Mouse (Mus musculus): ENCODE results near the gene 4921509C19Rik.
"Not testable (repeated sequence)": the region's sequence is repeated elsewhere in the genome, so short reads cannot be mapped to it uniquely, and the experiment has no call there.

4921509C19Rik gene

DNA sequence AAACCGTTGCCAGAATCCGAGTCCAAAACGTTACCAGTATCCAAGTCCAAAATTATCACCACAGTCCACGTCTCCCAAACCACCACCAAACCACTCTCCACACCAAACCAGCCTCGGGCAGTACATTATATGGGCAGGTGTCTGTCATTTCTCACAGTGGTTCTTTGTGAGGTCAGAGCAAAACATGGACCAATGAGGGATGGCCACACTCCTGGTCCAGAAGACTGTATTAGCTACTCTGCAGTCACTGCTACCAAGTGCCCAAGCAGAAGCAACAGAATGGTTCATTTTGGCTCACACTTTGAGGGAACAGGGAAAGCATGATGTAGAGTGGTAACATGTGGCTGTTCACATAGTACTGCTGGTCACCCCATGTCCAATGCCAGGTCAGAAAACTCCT, at the start of gene 4921509C19Rik:
TSS of gene 4921509C19Rik (minus strand) at position 101 of the 400 bp plus-strand sequence.
- DNase-seq = not testable (repeated sequence)

DNA sequence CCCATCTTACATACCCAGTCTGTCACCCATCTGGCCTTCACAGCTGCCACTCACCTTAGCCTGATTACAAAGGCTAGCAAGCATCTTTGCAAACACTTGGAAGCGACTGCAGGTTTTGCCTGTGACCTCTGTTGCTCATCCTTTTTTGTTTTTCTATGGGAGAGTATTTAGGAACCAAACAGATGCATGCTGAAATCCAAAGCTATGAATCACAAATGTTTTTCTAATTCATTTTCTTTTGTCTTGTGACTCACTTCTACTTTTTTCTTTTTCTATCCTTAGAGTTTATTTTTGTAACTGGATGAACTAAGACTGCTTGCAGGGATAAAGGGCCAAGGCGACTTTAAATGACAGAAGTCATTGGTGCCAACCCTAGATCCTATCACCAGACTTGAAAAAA, 49.6 kb upstream of the 4921509C19Rik start:
- DNase-seq = no peak

DNA sequence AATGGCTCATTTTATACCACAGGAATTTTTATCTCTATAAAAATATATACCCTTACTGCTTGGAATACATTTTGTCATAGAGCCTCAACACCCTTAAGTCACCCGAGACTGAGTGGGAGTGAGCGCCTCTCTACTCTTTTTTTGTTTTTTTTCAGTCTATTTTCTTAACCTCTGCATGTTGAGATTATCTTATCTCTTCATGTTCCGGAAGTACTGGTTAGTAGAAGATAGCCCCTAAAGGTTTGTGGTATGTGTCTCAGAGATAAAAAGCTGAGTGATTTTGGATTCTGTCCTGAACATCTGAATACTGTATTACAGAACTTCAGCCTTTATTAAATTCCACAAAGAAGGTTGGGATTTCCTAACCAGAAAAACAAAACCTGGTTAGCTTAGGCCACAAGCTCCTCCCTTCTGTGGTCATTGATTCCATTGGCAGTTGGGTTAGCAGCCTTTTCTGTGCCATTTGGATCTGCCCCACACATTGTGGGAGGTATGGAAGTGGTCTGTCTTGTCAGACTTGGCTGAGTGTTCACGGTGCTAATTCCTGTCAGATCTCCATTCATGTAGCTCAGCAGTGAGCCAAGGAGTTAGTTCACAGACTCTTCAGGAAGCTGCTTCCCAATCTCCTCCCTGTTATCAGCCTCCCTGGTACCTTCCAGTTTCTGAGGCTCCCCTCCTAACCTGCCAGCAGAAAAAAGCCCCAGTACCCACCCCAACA, 48.5 kb upstream of the 4921509C19Rik start:
- DNase-seq = peak; percentile 31 to 46

DNA sequence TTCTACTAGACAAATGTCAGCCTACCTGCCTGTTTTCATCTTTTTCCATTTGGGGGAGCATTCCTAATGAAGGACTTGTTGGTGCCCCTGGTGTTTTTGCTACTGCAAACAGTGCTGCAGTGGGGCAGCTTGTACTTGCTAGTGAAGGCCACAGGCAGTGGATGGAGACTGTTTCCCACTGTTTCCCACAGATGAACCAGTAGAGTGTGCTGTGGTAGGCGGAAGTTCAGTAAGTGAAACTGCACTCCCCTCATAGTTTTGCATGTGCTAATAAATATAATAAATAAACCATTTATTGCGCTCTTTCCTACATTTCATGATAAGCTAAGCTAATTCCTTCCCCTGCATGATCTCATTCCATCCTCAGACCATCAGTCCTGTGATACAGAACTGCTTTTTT, 43.0 kb upstream of the 4921509C19Rik start:
- no peak for DNase-seq

DNA sequence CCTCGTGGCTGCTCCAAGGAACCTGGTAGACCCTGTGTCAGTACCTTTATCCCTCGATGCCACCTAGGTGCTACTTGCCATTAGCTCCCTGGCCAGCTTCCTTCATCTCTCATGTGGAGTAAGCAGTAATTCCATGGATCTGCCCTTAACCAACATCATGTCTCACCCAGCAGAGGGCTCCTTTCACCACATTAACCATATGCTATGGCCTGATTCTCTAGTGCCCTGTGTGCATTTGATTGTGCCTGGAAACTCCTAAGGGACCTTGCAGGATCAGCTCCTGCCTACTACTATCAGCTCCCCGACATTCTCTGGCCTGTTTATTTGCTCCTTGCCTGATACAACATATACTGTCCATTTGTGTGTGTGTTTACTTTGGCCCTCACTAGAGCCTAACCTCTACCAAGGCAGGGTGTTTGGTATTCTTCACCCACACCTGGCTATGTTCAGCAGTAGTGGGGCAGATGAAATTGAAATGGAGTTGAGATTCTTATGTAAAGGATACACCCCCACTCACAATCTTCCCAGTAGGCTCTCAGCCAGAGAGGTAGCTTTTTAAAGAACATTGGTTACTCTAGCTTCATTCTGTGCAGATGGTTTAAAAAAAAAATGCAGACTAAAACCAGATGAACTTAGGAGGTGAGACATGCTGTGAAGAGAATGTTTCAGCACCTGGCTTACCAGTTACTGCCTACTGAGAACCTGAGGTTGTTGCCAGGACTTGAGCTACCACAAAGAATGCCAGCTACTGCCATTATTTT, 37.8 kb upstream of the 4921509C19Rik start:
- DNase-seq = no peak

DNA sequence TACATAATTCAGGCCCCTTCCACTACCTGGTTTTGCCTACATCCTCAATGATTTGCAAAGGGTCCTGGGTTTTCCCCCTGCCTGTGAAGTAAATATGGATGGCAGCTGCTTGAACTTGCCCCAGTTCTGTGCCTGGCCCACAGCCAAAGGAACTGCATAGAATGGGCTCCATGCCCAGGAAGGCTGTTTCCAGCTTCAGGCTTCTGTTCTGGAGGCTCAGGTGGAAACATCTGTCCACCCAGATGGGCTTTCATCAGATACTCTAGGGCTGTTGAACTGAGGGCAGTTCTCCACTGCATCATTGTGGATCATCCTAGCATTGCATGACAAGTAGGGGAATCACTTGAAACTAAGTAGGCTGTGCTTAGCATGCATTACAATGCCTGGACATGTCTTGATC, 36.2 kb upstream of the 4921509C19Rik start:
- peak; percentile 65 to 73 for DNase-seq

DNA sequence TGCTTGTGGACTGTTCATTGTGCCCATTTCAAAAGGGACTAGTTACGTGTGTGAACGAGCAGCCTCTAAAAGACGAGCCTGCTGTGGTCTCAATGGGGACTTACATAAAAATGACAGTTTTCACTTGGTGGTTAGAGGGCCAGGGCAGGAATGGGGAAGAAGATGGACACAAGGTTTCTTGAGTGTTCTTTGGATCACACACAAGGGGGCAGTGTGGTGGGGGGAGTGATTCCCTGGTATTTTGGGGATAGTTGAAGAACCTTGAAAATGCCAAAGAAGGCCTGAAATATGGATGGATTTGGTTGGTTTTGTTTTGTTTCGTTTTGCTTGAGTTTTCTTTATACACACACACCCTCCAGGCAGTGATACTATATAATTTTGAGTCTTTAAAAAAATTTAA, 28.3 kb upstream of the 4921509C19Rik start:
- no peak for DNase-seq

DNA sequence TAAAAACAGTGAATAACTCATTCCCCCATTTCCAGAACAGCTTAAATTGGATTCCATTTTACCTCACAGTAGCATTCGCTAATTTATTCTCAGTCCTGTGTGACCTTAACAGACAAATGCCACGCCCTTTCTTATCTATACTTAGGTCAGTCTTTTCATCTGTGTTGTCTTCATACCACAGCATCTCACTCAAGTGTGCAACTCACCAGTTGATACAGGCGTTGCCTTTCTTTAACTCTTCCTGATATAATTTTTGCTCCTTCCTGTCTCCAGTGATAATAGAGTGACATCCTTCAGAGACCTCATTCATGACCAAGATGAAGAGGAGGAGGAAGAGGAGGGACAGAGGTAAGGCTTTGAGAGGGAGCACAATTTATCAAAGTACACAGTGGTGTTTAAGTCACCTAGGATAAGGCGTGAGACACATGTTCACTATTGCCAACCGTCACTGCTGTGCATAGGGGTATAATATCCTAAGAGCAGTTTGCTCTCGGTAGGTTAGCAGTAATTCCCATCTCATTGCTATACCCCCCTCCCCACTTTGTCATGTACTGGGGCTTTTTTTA, 24.6 kb upstream of the 4921509C19Rik start:
- no peak for DNase-seq

DNA sequence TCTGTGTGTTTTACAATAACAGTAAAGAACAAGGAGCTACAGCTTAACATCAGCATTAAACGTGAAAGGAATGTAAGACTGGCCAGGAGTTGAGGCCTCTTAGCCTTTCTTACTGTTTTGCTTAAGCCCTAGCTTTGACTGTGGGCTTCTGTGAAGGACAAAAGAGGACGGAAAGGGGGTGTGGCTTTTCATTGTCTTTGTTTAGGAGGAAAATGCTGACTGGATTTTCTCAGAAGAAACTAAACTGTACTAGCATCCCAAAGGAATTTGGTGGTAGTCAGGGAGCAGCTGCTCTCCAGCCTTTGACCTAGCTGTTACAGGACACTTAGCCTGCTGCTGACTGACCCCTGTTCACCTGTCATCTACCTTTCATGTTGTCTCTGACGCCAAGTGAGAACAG, 22.4 kb upstream of the 4921509C19Rik start:
- DNase-seq = no peak

DNA sequence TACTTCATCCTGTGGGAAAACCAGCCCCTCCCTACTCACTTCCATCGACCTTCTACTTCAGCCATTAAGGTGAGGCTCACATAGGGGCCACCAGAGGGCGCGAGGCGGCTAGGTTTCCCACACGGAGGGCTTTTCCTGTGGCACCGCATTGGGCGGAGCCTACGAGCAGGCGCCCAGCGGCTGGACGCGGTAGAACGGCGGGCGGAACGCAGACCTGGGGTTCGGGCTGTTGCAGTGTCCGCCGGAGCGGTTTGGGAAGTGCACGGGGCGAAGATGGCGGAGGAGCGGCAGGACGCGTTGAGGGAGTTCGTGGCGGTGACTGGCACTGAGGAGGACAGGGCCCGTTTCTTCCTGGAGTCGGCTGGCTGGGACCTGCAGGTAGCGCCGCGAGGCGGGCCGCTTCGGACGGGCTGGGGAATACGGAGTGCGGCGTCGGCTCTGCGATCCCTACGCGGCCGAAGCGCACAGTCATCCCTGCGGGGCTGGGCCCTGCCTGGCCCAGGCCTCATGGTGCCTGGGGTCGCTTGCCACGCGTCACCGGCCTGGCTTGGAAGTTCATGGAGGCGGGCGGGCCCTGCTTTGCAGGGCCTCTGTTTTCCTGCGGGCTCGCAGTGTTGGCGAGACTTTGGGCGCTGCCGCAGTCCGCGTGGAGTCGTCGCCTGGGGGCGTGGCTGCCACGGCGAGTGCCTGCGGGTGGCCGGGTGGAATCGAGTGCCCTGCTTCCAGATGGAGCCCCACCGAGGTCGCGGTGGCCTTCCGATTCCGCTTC, 18.3 kb upstream of the 4921509C19Rik start, which contains the start of gene Nsfl1c:
TSS of gene Nsfl1c (plus strand) at position 148 of the 769 bp plus-strand sequence.
- DNase-seq = peak; percentile 98

DNA sequence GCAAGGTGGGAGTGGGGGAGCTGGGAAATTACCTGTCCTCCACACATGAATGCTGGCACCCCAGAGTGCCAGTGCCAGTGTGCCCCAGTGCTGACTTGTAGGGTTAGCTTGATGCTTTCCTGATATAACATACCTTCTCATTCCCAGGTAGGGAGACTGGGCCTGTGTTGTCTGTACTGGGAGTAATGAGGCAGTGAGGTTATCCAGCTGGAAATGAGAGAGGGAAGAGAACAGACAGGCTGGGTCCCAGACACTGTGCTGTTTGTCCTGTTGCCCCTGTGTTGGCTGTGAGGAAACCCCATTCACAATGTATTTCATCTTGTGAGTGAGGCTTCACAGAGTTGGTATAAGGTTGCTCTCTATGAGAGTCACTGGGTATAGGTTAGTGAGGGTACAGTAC, 10.5 kb upstream of the 4921509C19Rik start:
- no peak for DNase-seq

DNA sequence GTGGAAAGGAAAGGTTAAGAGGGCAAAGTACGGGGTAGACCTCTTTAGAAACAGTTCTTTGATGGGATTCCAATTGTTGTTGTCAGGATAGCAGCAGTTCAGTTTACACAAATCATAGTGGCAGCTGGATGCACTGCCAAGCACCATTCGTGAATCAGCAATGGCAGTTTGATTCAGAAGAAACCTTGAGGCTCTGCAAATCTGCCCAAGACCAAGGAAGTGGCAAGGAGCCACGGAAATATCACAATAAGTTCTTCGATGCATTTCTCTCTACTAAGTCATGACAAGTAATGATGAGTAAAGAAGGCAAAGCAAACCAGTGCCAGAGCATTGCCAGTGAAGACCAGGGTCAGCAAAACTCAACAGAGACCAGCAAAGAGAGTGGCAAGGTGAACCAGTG, 41.0 kb downstream of the 4921509C19Rik start:
- not testable (repeated sequence) for DNase-seq

DNA sequence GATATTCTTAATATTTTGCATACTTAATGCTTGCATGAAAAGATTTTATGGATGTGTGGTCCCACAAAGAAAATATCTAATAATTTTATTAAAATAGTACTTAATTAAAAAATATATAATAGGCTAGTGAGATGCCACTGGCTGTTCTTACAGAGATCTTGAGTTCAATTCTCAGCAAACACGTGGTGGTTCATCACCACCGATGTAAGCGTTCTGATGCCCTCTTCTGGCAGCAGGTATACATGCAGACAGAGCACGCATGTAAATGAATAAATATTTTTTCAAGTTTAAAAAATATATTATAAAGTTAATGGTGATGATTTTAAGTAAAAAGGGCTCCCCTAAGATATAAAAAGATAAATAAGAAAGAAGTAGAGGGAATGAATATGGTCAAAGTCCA, 41.8 kb downstream of the 4921509C19Rik start:
- DNase-seq = peak; percentile 10 to 17
